Mouse (Mus musculus) NIH3T3 (cell line): ENCODE measurements around the gene Mrps27.
A peak's percentile ranks its signal among the peaks of the same experiment; 100 is the strongest.

Experiments
- DNase-seq: peaks from one replicate; pipeline ENCODE4 v3.0.0-alpha.2; 2012; ENCODE audit warnings: low read depth

Mrps27 gene

DNA sequence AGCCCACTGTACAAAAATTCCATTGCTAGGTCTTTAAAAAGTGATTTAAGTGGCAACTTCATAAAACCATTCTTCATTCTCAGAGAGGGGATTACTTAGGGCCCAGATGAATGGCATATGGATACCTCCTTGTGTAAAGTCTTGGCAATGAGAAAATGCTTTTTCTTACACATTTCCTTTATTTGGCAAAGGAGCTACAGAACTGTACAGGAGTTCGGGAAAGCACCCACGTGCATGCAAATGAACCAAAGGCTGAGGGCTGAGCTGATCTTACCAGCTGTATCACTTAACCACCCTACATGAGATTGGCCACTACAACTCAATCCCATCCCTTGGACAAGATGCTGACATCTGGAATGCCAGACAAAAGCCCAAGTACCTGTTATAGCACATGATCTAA, 95.6 kb downstream of the Mrps27 start:
- DNase-seq = no peak

DNA sequence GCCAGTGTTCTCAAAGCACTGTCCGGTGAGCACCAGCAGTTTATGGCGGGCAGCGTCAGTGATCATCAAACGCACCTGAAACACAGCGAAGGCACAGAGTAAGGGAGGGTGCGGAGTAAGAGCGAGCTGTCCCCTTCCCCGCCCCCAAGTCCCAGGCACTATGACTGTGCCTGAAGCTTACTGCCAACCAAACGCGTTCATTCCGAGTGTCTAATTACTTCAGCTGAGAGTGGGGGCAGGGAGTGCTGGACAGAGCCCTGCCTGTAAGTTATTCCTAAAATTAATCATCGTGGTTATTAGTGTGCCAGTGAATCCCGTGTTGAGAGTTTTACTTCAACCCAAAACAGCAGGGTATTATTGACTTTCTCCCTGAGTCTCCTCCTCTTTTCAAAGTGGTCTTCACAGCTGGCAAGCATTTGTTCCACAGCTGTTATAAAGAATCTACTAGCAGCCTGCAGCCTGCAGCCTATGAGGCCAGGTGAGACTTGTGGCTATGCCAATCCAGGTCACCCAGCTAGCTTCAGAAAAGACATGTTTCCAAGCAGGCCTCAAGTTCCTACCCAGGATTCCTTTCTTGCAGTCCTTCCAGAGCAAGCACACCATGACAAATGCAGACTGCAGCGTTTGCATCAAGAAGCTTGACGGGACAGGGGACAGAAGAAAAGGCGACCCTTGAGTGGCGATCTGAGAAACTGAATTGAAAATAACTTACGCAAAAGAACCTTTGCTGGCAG, 97.3 kb downstream of the Mrps27 start:
- peak; percentile 48 for DNase-seq

DNA sequence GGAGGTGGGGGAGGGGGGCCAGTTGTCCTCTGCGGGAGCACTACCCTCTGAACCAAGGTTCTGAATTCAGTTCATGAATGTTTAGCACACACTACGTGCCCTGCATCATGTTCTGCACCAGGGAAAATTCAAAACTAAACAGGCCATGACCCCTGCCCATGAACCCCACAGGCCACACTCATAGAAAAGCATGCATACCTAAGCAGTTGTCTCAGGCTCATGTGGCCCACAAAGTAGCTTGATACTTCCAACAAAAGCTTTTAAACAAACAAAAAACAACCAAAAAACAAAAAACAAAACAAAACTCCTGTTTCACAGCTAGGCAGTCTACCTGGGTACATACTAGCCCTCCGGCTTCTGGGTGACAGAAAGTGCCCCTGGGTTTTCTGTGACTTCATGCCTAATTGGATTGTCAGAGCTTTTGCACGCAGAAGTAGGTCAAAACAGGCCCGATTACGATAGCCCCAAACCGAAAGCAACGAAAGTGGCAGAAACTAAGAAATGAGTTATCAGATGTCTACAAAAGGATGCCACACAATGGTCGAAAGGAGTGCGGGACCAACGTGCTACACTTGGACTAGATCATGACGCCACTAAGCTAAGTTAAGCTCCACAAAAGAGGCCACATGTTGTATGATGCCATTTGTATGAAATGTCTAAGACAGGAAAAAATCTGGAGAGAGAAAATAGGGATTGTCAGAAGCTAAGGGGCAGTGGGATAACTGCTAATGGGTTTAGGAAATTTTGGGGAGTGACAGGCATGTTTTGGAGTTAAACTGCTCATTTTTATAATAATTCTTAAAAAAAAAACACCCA, 98.1 kb downstream of the Mrps27 start:
- no peak for DNase-seq

DNA sequence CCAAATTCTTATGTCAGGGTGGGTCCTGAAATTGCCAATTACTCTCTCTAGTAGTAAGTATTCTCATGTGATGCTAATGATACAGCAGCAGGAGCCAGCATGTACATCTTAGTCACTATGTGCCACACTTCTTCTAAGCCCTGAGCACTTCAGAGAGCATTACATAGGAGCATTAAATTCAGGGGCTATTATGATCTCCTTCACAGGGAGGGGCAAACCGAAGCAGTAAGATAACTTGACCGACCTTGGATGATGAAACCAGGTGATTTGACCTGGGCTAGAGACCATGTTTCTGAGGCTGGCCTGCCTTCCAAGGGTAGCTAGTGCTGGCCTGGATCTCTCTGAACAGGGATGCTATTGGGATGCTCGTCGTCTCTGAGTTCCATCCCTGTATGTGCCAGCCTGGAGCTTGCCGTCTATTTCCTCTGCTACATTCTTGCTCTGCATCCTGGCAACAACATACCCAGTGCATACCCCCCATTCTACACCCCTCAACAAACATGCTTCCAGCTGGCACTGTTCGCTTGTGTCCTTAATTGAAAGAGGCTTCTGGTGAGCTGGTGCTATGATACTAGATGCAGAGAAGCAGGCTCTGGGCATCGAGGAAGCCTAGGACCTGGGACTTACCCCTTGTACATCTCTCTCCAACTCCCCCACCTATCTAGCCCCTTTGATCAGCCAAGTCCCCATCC, 99.0 kb downstream of the Mrps27 start:
- no peak for DNase-seq

DNA sequence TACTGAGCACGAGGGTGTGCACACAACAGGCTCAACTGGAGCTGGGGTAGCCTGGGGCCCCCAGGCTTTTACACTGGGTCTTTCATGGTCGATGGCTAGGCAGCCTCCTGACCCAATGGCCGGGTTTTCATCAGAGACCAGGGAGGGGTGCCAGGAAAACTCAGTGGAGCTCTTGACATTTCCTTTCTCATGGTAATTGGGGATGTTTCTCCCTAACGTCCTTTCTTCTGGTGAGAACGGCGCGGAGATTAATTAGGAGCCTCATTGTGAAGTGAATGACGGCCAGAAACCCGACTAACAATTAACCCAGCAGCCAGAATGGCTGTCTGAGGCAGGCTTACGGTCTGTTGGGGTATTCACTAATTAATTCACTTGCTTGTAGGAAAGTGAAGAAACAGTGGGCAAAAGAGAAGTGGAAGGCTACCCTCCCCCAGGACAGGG, 99.9 kb downstream of the Mrps27 start:
- no peak for DNase-seq

DNA sequence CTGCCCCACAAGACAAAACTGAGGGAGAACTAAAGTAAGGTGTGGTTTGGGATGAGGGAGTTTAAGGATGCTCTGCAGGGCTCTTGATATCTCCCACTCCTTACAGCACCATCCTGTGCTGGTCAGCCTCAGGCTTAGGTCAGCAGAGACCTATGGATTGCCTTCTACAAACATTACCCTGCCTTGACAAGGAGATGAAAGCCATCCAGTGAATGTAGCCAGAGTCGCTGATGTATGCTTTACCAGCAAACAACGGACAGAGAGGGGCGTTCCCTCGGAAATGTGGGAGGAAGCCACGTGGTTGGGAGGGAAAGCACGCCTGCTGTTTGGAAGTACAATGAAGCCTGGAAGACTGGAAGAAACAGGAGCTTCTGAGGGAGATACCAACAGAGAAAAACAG, 100.3 kb downstream of the Mrps27 start:
- DNase-seq = no peak

DNA sequence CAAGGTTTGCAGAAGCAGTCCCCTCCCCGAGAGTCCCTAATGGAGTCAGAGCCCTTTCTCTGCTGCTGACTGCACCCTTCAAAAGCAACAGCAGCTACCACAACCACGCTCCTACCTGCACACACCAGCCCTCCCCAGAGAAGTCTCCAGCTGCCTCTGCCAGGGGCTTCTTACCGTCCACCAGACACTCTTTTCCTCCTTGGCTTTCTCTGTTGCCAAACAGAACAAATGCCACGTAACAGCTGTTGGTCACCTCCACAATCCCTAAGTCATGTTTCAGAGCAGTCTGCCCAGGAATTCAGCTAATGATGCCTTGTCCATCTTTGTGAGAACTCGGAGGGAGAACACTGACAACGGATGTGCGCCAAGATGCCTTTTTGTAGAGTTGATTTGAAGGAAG, 102.4 kb downstream of the Mrps27 start:
- no peak for DNase-seq

DNA sequence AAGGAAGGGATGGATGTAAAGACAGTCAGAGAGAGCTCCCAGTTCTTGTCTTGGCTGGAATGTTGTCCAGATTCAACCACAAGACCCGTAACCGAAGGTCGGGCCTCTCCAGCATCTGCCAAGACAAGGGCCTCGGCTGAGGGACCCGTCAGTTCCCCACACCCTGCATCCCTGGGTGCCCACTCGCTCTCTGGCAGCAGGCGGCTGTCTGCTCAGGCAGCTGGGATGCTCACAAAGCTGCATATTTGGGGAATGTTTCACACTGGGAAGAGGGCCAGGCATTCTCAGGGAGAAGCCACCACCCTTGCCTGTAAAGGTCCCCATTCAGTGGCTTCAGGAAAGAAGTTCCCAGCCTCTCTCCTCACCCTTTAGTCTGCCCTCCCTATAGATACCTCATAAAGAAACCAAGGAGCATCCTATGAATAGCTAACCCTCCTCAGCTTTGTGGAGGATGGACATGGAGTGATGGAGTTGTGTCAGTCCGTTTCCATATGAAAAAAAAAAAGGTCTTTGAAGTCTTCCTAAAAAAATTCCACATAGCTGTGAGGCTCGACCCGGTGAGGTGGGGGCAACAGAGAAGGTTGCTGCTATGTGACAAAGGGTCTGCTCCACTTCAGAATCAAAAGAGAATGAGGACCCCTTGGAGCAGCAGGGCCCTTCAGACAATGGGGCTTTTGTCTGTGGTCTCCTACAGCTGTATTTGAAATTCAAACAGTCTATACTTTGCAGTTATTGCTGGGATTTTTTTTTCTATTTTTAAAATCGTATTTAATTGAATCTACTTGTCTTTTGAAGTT, 103.0 kb downstream of the Mrps27 start:
- peak; percentile 78 for DNase-seq

DNA sequence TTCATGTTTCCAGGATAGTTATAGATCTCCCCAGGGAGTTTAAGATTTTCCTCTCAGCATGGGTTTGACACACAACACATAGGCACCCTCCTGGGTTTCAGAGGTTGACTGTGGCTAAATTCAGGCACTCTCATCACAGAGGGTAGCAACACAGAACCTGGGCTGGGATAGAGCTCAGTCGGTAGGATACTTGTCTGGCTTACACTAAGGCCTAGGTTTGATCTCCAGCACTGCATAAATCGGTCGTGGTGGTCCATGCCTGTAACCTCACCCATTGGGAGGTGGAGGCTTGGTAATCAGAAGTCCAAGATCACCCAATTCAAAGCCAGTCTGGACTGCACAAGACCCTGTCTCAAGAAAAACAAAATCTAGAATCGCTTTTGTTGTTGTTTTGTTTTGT, 103.7 kb downstream of the Mrps27 start:
- DNase-seq = no peak

DNA sequence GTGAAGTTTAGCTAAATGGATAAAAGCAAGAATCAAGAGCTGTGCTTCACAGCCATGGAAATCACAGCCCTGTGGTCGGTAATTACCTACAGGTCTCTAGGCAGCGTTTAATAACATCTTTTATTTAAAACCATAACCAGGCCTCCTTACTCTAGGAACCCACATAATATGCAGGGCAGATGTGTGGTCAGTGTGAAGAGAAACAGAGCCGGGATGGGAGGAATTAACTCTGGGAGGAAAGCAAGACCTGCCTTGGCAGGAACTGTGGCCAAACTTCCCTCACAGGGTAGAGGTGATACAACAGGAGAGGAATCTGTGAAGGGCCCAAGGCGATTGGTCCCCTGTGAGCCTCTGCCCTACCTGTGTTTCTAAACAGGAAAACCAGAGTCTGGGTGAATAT, 105.0 kb downstream of the Mrps27 start:
- no peak for DNase-seq

DNA sequence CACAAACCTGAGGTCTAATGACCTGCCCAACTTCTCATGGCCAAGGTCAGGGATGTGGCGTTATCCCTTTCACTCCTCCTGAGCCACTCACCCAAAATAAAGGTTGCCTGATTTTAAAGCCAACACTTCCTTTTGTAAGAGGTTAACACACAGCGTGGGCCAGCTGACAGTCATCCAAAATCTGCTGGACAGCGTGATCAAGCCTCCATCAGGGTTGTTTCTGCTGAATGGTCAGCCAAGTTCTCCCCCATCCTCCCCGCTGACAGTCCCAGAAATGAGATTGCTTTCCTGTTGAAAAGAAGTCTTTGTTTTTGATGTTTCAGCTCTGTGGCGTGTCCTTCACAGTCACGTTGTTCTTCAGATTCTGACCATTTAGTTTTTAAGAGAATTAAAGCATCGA, 106.2 kb downstream of the Mrps27 start:
- DNase-seq = peak; percentile 37

DNA sequence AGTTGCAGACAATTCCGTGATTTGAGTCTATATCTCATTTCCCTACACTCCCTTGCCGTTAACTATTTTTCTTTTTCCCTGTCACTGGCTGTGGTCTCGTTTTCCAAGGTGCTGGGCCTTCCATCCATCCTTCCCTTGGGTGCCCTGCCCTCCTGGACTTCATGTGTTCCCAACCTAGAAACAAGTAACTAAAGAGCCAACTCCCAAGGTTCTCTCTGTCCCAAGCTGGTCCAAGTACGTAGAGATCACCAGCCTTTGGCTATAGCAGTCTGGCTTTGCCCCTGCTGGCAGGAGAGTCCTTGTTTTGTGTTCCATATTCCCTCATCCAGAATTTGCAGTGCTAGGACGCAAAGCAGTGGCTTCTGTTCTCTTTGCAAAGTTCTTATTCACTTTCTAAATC, 106.7 kb downstream of the Mrps27 start:
- no peak for DNase-seq

DNA sequence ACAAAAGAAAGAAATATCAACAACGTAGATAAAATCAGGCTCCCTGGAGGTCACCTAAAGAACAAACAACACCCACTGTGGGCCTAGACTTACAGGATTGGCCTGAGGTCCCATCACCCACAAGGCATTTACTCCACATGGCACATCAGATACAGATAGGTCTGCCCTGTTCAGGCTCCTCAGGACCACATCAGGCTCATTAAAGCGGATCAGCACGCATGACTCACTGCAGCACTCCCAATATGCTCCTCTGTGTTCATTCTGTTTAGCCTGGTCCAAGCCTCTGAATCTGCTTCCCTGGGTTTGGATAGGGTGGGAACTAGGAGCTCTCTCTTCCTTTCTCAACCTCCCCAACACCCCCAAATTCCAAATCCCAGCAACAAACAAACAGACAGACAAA, 107.9 kb downstream of the Mrps27 start:
- no peak for DNase-seq

DNA sequence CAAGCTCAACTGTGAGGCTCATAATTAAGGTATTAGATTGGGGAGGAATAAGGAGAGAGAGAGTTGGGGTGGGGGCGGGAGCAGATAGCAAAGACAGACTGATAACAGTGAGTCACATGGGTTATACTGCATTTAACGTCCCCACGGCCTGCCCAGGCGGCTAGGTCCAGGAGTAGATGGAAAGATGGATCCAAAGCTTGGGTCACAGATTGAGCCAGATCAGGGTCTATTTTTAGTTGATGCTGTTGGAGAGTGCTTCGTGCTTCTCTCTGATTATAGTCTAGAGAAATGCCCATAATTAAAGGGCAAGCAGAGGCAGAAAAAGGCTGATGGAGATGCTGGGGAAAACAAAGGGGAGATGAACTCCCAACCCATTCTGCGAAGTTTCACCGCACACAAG, 110.4 kb downstream of the Mrps27 start:
- DNase-seq = no peak

DNA sequence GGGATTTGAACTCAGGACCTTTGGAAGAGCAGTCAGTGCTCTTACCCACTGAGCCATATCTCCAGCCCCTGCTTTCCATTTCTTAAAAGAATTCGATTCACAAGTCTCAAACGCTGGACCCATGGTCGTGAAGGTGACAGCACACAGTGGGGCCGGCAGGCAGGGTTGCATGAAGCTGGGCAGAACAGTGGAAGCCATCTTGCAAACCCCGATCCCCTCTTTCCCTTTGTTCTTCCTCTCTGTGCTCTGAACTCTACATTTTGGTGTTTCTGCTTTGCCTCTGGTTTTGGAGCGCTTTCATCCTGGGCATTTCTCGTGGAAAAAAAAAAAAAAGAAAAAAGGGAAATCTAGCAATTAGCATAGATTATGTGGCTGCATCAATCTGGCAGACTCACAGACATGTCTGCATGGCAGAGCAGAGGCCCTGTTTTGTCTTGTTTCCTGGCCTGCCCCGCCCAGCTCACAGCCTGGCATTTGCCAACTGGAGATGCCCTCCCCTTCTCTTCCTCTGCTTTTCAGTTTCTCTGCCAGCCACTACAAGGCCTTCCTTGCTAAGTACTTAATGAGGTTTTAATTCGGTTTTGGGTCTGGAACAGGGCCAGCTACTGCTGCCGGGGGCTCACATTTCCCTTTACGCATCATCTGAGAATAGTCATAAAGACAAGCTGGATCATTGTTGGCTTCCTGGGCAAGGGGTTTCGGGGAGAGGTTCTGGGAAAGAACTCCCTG, 114.2 kb downstream of the Mrps27 start:
- no peak for DNase-seq

DNA sequence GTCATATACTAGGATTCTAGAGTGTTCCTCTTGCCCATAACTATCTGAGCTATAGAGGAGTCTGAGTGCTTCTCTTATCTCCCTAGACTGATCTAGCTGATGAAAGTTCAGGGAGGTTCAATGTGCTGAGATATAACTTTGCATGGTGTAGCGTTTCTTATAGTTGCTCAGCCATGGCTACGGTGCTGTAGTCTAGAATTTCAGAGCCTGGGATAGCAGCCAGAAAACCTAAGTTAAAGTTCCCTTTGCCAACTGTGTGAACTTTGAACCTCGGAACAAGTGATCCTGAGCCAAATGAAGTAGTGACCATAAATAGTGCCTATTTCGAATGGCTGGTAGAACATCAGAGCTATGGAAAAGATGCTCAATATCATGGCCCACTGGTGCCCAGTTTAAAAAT, 115.0 kb downstream of the Mrps27 start:
- no peak for DNase-seq

DNA sequence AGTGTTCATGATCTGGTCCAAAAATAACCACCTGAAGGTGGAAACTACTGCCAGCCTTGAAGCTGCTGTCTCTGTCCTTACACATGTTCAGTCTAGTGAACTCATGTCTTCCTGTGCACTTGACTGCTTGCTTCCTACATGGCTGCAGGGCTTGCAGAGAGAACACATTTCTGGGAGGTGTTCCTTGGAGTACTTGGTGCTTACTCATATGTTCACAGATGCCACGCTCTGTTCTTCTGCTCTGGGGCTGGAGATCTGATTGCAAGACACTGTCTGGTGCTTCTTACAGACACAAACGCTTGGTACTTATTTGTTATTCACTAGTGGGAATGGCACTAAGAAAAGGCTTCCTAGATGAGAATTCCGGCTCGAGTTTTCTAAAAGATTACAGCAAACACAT, 117.3 kb downstream of the Mrps27 start:
- no peak for DNase-seq

DNA sequence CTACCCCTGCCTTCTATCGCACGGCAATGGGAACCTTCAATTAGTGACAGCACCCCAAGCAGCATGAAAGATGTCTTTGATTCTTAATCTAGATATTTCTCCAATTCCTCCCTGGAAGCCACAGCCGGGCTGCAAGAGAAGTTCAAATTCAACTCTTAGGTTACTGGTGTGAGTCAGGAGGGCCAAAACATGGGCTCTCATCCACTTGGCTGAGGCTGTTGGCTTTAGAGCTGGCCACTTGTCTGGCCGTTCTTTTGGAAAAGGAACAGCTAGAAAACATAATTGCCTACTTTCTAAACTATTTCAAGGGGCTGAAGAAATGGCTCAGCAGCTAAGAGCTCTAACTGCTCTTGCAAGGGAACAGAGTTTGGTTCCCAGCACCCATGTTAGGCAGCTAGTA, 120.0 kb downstream of the Mrps27 start:
- peak; percentile 68 for DNase-seq
